Mouse (Mus musculus): Measurements from ENCODE around the gene Amfr. TPM values are rescaled to one million over a fixed set of nuclear protein-coding genes. Genes with fewer than 3 reads are reported as not detected.

Gene Amfr
- polyA plus RNA-seq, 1 experiment from 2014 or later: 51.7 TPM

- H3K4me3 ChIP-seq (replicated peaks): peak overlapping the region; percentile 98
- WGBS: 31% methylated on average over 7 of the region's 7 CpGs
Observed at GRCm38 (mm10) chr8:94013026-94013612, 477 bp upstream of the Amfr start.

DNA sequence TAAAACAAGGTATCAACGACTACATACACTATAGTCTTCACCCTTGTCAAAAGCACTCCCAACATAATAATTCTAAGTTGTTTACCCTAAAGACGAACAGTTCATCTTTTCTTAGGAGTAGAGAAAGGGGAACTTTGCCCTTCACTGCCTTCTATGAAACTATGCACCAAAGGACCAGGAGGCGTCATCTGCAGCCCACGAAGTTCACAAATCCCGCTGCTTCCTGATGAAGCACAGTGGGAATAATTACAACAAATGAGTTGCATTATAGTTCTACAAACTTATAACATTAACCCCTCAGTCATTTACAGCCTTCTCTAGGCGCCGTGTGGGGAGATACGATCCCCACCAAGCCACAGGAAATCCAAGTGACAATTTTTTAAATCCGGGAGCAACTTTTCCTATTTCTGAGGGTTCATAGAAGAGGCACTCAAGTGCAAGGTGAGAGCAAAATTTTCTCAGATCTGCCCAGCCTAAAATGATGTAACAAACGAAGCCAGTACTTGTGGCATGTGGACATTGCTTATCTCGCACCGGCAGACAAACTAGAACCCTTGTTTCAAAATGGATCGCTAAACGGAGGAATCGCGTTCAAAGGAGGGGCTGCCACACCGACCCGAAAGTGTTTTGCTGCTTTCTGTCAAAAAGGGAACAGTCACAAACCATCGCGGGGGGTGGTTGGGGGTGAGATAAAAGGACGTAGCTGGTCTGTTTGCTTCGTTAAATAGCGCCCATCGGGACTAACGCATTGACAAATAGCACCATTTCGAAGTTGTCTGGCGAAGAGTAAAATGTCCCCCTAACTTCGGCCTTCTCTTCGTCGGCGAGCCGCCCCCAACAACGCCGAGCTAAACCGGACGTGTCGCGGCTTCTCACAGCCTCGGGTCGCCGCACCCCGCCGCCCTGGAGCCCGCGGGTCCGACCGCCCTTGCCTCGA lies 1.3 kb downstream of the Amfr start:
- Histone ChIP-seq H3K27ac (peak overlapping the region; percentile 95), H3K27me3 (replicated peaks) (no peaks in the 10 kb centered on the region), H3K36me3 (no peaks in the 10 kb centered on the region), H3K4me3 (replicated peaks) (peak overlapping the region; percentile 98), H3K4me2 (replicated peaks) (peak overlapping the region; percentile 97), H3K9ac (peak overlapping the region; percentile 98), H3K9me3 (no peaks in the 10 kb centered on the region), H3K4me1 (replicated peaks) (peaks cover 18% of the 10 kb centered on the region)
- WGBS: 2% methylated on average over 48 of the region's 48 CpGs
- ATAC-seq: no peak

More at GRCm38 (mm10) chr8:94013026-94013612, 477 bp upstream of the Amfr start:
- ATAC-seq: no peak
- peak overlapping the region; percentile 97 for H3K4me2 ChIP-seq (replicated peaks)
- H3K27me3 ChIP-seq (replicated peaks): no peaks in the 10 kb centered on the region
- peak overlapping the region; percentile 95 for H3K27ac ChIP-seq
- peaks cover 18% of the 10 kb centered on the region for H3K4me1 ChIP-seq (replicated peaks)
- H3K9me3 ChIP-seq: no peaks in the 10 kb centered on the region
- H3K9ac ChIP-seq: peak overlapping the region; percentile 98
- H3K36me3 ChIP-seq: no peaks in the 10 kb centered on the region

- no peak overlapping the region for H3K9ac ChIP-seq
Observed at GRCm38 (mm10) chr8:94010101-94010705, 2.4 kb downstream of the Amfr start.

DNA sequence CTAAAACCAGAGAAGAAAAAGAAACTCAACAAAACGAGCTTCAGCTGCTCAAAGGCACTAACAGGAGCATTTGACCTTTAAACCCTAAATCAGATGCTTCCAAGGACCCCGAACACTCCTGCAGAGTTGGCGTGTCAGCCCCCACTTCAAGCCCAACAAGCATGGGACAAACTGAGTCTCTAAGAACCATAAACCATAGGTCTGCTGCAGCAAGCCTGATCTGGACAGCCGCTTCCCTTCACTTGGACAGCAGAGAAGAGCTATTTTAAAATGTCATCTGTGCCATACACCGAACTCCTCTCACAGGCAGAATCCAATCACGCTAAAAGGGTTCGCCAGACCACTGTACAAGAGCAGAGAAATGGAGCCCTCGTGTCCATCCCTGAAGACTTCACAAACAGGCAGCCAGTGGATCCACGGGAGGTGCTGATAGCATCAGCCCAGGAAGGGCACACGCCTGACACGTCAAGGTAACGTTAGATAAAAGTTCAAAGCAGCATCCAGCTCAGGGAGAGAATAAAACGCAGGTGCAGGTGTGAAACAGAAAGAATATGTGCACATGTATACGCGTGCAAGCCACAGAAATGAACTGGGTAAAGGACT lies 3.3 kb downstream of the Amfr start:
- Histone ChIP-seq H3K27ac (peak overlapping the region; percentile 19; the same call in 1 of the 2 replicates), H3K4me3 (replicated peaks) (no peak overlapping the region), H3K27me3 (replicated peaks) (no peaks in the 10 kb centered on the region), H3K4me2 (replicated peaks) (peak overlapping the region; percentile 26), H3K4me1 (replicated peaks) (peaks cover 18% of the 10 kb centered on the region), H3K9ac (peak overlapping the region; percentile 13; the same call in 1 of the 2 replicates), H3K36me3 (no peaks in the 10 kb centered on the region), H3K9me3 (no peaks in the 10 kb centered on the region)
- no peak for ATAC-seq
- 46% methylated on average over 15 of the region's 15 CpGs for WGBS

More at GRCm38 (mm10) chr8:94010101-94010705, 2.4 kb downstream of the Amfr start:
- Histone ChIP-seq H3K36me3 (no peaks in the 10 kb centered on the region), H3K9me3 (no peaks in the 10 kb centered on the region), H3K4me2 (replicated peaks) (peak overlapping the region; percentile 29), H3K4me1 (replicated peaks) (peaks cover 18% of the 10 kb centered on the region), H3K4me3 (replicated peaks) (no peak overlapping the region), H3K27ac (no peak overlapping the region), H3K27me3 (replicated peaks) (no peaks in the 10 kb centered on the region)
- ATAC-seq: no peak
- 60% methylated on average over 2 of the region's 2 CpGs for WGBS

GRCm38 (mm10) chr8:94004139-94004538 lies 8.5 kb downstream of the Amfr start:
- Histone ChIP-seq H3K4me3 (replicated peaks) (no peak overlapping the region), H3K36me3 (peaks cover 14% of the 10 kb centered on the region), H3K9ac (no peak overlapping the region), H3K27me3 (replicated peaks) (no peaks in the 10 kb centered on the region), H3K9me3 (no peaks in the 10 kb centered on the region), H3K4me1 (replicated peaks) (peaks cover 4% of the 10 kb centered on the region), H3K4me2 (replicated peaks) (no peak overlapping the region), H3K27ac (no peak overlapping the region)
- ATAC-seq: no peak
- WGBS: 87% methylated on average over 9 of the region's 9 CpGs

DNA sequence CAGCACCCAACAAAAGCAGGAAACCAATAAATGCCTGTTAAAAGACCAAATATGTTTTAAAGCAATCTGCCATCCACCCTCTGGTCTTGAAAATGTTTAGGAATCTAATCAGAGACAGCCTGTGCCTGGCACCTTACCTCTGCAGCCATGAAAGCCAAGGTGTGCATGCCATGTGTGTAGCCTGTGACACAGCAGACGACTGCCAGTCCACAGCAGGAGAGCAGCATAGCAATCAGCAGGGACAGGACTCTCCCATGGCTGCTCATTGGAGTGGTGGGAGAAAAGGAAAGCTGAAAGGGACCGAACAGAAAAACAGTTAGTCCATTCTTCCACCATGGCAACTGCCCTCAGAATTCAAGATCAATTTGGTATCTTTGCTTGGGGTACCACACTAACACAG lies 13.7 kb downstream of the Amfr start:
- Histone ChIP-seq H3K27ac (no peak overlapping the region), H3K36me3 (peaks cover 34% of the 10 kb centered on the region), H3K27me3 (replicated peaks) (no peaks in the 10 kb centered on the region), H3K9me3 (no peaks in the 10 kb centered on the region), H3K4me2 (replicated peaks) (no peak overlapping the region), H3K9ac (no peak overlapping the region), H3K4me3 (replicated peaks) (no peak overlapping the region), H3K4me1 (replicated peaks) (no peaks in the 10 kb centered on the region)
- ATAC-seq: no peak
- 89% methylated on average over 2 of the region's 2 CpGs for WGBS

DNA sequence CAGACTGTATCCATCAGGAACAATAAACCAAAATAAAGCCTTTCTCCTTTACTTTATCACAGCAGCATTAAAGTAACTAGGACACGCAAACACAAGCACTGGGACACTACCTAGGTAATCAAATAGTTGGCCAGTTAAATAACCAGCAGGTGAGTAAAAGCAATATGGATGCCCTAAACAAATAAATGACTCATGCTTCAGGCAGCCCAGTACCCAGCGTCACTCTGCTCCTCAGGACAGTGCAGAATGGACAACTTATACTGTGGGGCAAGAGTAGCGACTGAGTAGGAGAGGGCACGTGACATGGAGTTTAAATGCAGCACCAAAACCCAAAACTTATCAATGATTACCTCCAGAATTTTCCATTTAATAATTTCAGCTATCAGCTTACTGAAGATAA lies 22.9 kb downstream of the Amfr start:
- Histone ChIP-seq H3K4me1 (replicated peaks) (no peaks in the 10 kb centered on the region), H3K4me3 (replicated peaks) (no peak overlapping the region), H3K9ac (no peak overlapping the region), H3K27me3 (replicated peaks) (no peaks in the 10 kb centered on the region), H3K4me2 (replicated peaks) (no peak overlapping the region), H3K27ac (no peak overlapping the region), H3K9me3 (no peaks in the 10 kb centered on the region), H3K36me3 (peaks cover 27% of the 10 kb centered on the region)
- no peak for ATAC-seq
- 77% methylated on average over 4 of the region's 4 CpGs for WGBS

DNA sequence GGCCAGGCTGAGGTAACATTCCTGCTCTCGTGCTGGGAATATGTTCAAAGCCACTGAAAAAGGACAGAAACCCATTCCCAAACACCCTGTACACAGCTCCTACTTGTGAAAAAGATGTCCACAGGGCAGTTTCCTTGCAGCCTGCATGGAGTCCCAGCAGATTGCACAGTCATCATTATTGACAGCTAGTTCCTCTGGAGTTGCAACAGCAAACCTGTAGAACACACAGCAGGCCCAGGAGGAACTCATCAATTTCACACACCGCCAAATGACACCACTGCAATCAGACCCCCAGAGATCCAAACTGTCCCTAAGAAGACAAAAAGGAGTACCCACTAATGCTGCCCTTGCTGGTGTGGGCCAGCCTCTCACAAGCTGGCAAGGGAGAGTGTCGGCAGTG lies 27.9 kb downstream of the Amfr start:
- Histone ChIP-seq H3K27ac (no peak overlapping the region), H3K4me3 (replicated peaks) (no peak overlapping the region), H3K36me3 (peaks cover 38% of the 10 kb centered on the region), H3K4me2 (replicated peaks) (no peak overlapping the region), H3K4me1 (replicated peaks) (no peaks in the 10 kb centered on the region), H3K27me3 (replicated peaks) (no peaks in the 10 kb centered on the region), H3K9ac (no peak overlapping the region), H3K9me3 (no peaks in the 10 kb centered on the region)
- no peak for ATAC-seq
- WGBS: 85% methylated on average over 3 of the region's 3 CpGs

- WGBS: 79% methylated on average over 3 of the region's 3 CpGs
Observed at GRCm38 (mm10) chr8:93983827-93984226, 28.8 kb downstream of the Amfr start.

GRCm38 (mm10) chr8:93981679-93982215 lies 30.9 kb downstream of the Amfr start:
- no peaks in the 10 kb centered on the region for H3K4me1 ChIP-seq (replicated peaks)
- H3K36me3 ChIP-seq: peaks cover 44% of the 10 kb centered on the region
- no peak for ATAC-seq
- H3K27me3 ChIP-seq (replicated peaks): no peaks in the 10 kb centered on the region
- H3K9ac ChIP-seq: no peak overlapping the region
- no peak overlapping the region for H3K4me3 ChIP-seq (replicated peaks)
- no peaks in the 10 kb centered on the region for H3K9me3 ChIP-seq
- 89% methylated on average over 5 of the region's 5 CpGs for WGBS
- H3K4me2 ChIP-seq (replicated peaks): no peak overlapping the region
- no peak overlapping the region for H3K27ac ChIP-seq

More at GRCm38 (mm10) chr8:93983827-93984226, 28.8 kb downstream of the Amfr start:
- no peak overlapping the region for H3K9ac ChIP-seq
- H3K36me3 ChIP-seq: peaks cover 39% of the 10 kb centered on the region
- ATAC-seq: no peak
- H3K4me1 ChIP-seq (replicated peaks): no peaks in the 10 kb centered on the region
- H3K4me3 ChIP-seq (replicated peaks): no peak overlapping the region
- H3K9me3 ChIP-seq: no peaks in the 10 kb centered on the region
- no peaks in the 10 kb centered on the region for H3K27me3 ChIP-seq (replicated peaks)
- H3K27ac ChIP-seq: no peak overlapping the region
- no peak overlapping the region for H3K4me2 ChIP-seq (replicated peaks)

DNA sequence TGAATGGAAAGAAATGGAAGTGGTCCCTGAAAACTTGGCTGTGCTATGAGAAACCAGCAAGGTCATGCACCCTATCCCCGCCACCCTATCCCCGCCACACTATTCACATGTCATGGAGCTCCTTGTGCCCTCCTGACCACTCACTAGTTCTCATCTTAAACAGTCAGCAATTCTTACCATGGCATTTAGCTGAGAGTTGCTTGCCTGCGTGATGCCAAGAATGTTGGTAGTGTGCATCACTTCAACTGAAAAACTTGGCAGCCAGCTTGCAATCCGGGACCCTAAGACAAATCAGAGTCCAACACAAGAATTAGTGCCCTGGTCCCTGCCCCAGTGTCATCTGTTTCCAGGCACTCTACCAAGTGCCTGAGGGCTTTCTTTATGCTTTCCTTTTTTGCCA lies 32.5 kb downstream of the Amfr start:
- Histone ChIP-seq H3K27ac (no peak overlapping the region), H3K27me3 (replicated peaks) (no peaks in the 10 kb centered on the region), H3K4me2 (replicated peaks) (no peak overlapping the region), H3K9ac (no peak overlapping the region), H3K4me3 (replicated peaks) (no peak overlapping the region), H3K9me3 (no peaks in the 10 kb centered on the region), H3K36me3 (peaks cover 47% of the 10 kb centered on the region), H3K4me1 (replicated peaks) (no peaks in the 10 kb centered on the region)
- no peak for ATAC-seq
- WGBS: 95% methylated on average over 4 of the region's 4 CpGs

All from intestine, embryonic 15.5 days (tissue).